Mouse (Mus musculus) gastrocnemius, postnatal 25 days (tissue): ENCODE data around the gene Sfrp2. TPM values are rescaled to one million over a fixed set of nuclear protein-coding genes. Genes with fewer than 3 reads are reported as not detected.
A peak's percentile ranks its signal among the peaks of the same experiment; 100 is the strongest.

Source experiments
- DNase-seq: peaks from one replicate; pipeline ENCODE4 v3.0.0; 2022
- long read RNA-seq, 2 experiments: library from polyadenylated mRNA; stranded (forward); transcript quantifications; one replicate each; pipeline ENCODE4 v2.0.0; 2021
- total RNA-seq, 2 experiments: library from RNA; stranded (reverse); gene quantifications; 1 replicate in 1 of 2; 2 replicates in 1 of 2; pipeline ENCODE4 v1.2.3; 2021

Sfrp2 gene
- 10 to 100 TPM in 1 of 2 experiments, 1 to 10 TPM in 1; 4.0 to 22.4 TPM for total RNA-seq
- long read RNA-seq, experiment 1, transcript Sfrp2-201 (3 exons, 2,003 nt): major isoform, 5 of 5 reads
- long read RNA-seq, experiment 1, partial matches to known transcripts: 0 of 5 reads
- long read RNA-seq, experiment 1, other reads (novel, unspliced or antisense): 0 of 5 reads
- long read RNA-seq, experiment 2, transcript Sfrp2-201 (3 exons, 2,003 nt): major isoform, 17 of 17 reads
- long read RNA-seq, experiment 2, partial matches to known transcripts: 0 of 17 reads
- long read RNA-seq, experiment 2, other reads (novel, unspliced or antisense): 0 of 17 reads

DNA sequence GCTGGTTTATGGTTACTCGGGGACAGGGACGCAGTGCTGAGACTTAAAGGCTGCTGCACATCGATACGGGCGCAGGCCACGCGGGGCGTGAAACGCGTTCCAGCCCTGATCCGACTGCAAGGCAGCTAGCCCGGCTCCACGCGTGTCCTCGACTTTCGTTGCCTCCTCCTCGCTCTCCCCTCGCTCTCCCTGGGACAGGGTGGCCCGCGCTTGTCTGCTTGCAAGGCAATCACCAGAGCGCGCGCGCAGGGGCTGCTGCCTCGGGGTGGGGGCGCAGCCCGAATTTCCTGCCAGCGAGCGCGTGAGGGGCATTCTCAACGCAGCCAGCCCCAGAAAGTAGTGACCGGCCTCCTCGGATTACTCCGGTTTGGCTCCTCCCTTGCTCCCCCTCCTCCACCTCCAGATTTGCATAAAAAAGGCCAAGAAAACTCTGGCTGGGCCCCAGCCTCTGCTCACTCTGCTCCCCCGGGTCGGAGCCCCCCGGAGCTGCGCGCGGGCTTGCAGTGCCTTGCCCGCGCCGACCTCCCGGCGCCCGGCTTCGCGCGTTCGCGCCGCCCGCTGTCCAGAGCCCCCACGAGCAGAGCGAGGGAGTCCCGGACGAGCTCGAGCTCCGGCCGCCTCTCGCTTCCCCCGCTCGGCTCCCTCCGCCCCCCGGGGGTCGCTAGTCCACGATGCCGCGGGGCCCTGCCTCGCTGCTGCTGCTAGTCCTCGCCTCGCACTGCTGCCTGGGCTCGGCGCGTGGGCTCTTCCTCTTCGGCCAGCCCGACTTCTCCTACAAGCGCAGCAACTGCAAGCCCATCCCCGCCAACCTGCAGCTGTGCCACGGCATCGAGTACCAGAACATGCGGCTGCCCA lies at the start of gene Sfrp2:
Sfrp2 (plus strand) TSS at position 451 of the 855 bp plus-strand sequence.
- peak; percentile 32 for DNase-seq

DNA sequence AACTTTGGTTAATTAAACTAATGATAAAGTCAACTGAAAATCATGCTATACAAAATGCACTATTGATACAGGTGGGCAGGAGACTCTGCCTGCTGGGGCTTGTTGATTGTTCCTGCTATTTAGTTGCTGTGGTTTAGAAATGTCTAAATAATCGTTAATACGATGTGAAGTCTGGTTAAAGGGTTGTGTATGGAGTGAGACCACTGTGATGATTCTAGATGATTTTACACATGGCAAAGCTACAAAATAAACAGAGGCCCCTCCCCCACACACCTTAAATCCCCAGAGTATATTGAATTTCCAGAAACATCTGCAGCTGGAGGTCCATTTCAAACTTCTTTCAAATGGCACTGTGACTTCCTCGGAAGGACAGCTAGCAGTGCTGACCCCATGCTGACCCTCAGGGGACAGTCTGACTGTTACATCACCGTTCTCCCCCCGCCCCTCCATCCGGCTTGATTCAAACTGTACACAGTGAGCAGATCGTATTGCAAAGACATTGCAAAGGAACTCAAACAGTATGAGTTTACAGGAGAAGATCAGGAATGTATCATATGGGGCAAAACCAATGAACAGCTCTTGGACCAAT lies 48.4 kb upstream of the Sfrp2 start:
- DNase-seq: no peak

DNA sequence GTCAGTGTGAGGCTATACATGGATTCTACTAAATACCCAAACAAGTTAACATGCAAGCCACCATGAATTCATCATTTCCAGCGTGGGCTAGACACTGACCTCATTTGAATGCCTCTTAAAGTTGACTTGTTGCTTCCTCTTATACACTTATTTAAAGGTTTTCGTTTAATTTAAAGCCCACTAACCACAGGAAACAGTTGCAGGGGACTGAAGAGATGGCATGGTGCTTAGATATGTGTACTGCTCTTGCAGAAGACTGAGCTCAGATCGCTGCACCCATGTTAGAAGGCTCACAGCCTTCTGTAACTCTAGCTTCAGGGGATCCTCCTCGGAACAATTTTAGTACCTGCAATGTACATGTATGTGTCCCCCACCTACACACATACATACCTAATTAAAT lies 47.5 kb upstream of the Sfrp2 start:
- no peak for DNase-seq

DNA sequence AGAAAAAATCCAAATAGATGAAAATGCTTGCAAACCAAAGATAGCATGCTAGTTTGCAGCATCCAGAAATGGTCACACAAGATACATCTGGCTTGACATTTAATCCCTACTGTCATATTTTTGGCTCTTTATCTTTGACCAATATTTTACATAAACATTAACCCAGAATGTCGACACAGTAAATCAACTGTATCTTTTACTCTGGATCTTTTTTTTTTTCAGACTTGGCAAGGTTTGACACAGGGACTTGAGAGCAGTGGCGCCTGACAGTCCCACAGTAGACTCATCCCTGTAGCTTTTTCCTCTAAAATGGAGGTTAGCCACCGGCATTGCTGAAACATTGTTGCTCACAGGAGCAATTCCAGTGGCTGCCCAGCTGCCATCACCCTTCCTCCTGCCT lies 37.9 kb upstream of the Sfrp2 start:
- no peak for DNase-seq

DNA sequence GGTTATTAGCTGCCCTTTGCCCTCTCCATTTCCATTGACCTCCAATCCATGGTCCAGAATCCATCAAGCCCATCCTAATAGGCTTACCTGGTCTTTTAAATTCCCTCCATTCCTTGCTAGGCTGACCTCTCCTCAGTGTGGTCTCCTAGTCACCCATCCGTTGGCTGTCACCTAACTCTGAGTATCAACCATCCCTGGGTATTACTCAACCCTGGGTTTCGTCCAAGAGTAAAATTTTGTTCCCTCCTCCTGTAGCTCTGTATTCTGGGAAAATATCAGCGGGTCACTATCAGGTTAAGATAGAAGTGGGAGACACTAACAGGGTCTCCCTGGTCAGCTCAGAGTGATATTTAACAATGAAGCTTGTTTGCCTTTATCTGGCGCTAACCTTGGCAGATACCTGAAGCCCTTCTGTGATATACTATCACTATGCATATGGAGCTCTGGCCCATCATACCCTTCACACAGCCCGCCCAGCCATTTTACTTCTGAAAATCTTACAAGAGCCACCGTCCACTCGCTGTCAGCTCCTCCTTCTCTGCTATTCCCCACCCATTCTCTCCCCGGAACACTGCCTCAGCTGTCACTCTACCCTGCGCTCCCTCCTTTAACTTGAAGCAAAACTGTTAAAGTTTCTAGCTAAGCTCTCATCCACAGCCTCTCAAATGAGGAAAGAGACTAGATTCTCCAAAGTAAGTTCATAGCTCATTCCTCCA lies 37.3 kb upstream of the Sfrp2 start:
- no peak for DNase-seq

DNA sequence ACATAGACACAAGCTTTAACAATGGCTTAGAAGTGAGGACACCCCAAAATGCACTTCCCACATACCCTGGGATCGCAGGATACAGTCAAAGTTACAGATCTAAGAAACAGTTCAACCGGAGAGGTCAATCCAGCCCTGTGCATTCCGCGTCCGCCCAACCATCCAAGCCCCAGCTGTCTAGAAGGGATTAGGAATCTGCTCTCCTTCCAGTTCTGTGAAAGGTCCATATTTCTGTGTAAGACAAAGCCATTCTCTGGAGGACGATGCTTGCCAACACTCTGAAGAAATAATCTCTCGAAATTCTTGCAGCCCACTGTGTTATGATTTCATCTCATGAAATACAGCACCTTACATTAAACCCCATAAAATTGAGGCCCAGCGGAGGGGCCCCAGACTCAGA lies 32.1 kb upstream of the Sfrp2 start:
- no peak for DNase-seq

DNA sequence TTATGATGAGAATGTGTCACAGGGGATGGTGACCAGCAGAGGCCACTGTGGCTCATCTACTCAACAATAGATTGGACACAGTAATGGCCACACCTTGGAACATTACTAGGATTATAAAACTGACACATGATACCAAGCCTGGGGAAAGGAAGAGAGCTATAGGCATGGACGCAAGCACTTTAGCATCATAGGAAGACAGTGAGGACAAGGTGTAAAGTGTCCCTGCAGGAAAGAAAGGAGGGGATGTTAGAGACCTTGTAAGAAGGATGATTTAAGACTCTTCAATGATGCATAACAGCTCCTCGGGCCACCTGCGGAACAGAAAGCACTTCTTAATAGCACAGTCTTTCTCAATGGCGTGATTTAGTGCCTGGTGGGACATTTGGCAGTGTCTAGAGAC lies 29.1 kb upstream of the Sfrp2 start:
- DNase-seq: no peak

DNA sequence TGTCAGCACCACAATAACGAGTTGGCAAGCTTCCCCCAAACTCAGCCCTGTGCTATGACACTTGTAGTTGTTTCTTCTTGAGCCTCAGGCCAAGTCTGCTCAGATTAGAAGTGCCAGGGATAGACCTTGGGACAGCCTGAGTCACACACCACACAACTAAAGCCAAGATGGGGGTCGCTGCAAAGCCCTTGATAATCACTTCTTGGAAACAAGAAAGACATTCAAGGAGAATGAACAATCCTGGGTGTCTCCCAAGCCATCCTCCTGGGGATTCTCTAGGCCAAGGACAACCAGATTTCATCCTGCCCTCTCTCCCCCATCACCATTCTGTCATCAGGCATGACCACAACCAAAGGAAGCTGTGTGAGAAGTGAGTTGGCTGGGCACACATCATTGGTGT lies 25.9 kb upstream of the Sfrp2 start:
- peak; percentile 18 for DNase-seq

DNA sequence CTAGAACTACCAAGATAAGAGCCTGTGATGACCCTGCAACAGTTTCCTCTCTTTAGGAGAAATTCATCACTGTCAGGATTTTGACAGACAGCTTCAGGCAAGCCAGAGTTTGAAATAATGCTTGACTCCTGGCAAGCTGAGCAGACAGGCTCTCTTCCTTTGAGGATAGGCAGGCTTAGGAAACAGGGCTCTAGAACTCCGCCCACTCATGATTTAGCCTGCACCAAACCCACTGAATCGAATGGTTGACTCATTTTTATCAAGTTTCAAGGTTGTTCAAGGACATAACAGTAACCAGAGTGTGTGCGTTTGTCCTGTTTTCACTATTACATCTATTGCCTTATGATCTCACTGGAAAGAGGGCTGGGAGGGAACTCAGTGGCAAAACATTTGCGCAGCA lies 18.8 kb upstream of the Sfrp2 start:
- no peak for DNase-seq

DNA sequence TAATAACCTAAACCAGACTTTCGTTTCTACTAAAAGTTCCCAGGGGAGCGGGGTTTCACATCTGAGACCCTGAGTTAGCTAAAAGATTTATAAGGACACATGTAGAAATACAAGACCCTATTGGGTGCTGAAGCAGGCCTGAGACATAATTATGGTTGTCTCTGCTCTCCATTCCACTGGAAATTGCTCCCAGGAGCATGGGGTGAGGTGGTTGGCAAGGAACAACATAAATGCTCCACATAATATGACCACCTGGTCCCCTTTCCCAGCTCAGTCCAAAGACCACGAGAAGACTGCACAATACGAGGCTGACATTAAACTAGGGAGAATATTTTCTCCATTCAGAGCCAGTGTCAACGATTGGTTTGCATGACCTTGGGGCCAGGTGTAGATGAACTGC lies 18.2 kb upstream of the Sfrp2 start:
- DNase-seq: no peak

DNA sequence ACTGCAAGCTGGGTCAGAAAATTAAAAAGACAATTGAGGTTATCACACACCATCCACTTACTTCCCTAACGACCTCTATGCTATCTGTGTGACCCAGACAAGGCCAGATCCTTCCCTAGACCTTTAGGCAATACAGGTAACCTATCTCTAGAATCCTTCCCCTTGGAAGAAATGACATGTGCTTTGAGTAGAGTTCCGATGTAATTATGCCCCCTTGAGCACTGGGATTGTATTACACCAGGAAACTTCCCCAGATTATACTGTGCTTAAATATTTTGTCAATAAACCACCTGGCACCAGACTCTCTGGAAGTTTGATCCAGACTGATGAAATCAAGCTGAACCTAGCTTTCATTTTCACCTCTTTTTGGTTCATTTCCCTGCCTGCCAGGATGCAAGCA lies 14.5 kb upstream of the Sfrp2 start:
- DNase-seq: no peak

DNA sequence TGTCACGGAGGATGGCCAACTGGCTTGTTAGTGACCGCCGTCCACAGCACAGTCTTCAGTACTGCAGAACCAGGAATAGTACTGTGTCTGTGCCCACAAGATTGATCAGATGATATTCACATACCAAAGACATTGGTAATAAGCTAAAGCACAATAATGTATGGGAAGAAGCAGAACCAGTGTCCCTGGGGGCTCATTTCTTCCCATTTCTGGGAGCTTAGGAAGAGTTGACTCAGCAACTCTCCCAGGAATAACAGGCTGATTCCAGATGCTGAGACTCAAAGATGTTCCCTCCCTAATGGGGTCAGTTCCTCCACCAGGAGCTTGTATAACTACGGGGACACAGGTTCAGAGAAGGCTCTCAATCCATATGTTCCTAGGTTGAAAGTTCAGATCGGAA lies 13.9 kb upstream of the Sfrp2 start:
- DNase-seq: no peak

DNA sequence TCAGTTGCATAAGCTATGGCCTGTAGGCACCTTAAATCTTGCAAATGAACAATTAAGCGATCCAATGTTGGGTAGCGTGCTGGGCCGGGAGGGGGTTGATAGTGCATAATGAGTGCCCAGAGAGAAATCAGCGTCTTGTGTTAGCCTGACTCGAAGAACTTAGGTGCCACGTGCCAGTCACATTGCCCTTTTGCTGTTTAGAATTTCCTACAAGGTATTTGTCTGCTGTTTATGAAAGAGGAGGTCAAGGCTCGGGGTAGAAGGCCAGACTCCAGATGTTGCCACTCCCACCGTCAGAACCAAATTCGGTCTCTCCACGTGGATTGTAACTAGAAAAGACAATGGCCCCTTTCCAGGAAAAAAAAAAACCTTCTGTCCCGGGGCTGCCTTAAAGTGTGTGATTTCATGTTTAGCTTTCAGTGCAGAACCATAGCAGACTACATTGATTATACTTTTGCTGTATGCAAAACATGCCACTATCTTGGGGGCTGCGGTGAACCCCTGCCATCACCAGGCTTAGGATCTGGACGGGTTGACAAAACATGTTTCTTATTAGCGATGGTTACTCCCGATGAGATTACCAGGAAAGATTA lies 11.0 kb upstream of the Sfrp2 start:
- no peak for DNase-seq

DNA sequence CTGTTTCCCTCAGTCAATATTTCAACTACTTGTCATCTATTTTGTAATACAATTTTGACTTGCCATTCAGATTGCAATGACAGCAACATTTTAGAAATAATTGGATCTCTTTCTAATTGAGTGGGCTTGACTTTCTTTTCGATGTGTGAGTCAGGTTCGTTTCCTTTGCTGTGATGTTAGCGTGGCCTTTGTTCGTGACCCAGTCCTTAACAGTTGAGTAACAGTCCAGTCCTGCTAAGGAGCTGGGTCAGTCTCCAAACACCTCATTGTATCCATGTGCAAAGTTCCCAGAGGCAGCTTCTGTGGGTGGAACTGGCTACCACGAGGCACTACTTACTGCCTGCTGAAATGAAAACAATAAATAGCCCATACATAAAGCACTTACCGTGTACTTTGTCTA lies 10.5 kb upstream of the Sfrp2 start:
- no peak for DNase-seq

DNA sequence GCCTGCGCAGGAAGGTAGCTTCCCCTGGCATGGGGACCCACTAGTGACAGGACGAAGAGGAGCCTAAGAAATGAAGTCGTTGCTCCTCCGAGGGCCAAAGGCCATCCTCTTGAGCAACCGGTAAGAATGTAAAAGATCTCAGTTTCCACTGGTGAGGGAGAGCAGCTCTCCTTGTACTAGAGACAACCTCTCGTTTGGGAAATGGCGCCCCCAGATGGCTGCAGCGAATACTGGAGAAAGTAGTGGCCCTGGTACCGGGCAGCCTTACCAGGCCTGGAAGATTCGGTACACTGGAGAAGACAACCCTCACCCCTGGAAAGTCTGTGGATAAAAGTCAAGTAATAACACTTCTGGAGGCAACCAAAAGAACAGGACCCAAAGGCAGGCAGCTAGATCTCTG lies 3.8 kb upstream of the Sfrp2 start:
- no peak for DNase-seq

DNA sequence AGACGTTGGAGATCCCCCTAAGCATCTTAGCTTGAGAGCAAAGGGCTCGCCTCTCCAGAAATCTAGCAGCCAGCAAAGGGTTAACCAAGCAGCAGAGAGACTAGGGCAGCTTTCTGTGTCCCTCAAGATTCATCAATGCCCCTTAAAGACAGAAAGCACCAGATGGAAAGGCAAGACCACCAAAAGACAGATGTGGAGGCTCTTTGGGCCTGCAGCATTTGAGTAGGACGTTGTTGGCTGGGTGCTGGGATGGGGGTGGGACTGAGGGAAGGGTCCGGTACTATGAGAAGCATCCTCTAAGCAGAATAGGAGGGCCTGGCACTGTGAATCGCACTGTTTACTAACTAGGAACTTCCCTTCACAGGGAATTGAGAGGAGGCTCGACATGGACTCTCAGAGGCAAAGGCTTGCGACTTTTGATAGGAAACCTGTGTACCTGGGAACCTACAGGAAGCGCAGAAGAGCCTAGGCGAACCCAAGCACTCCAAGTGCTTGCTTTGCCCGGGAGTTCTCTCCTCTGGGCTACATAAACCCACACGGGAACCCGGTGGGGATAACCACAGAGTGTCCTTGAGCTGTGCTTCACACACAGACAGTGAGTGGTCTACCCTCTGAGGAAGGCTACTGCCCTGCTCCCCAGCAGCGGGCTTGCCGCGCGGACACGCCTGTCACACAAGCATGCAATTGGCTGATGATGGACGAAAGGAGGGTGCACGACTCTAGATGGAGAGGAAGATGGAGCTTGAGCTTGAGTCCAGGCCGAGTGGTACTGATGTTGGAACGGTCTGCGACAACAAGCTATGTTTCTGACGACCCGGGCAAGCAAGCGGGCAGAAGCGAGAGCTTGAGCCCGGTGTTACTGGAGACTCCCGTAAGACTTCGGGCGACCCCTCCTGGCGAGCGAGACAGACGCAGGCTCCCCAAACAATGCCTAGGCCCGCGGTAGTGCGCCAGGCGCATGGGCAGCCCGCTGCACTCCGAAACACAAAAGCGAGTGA lies 2.3 kb upstream of the Sfrp2 start:
- DNase-seq: peak; percentile 52

DNA sequence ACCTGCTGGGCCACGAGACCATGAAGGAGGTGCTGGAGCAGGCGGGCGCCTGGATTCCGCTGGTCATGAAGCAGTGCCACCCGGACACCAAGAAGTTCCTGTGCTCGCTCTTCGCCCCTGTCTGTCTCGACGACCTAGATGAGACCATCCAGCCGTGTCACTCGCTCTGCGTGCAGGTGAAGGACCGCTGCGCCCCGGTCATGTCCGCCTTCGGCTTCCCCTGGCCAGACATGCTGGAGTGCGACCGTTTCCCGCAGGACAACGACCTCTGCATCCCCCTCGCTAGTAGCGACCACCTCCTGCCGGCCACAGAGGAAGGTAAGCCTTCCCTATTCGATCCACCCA lies 577 bp downstream of the Sfrp2 start:
- no peak for DNase-seq

DNA sequence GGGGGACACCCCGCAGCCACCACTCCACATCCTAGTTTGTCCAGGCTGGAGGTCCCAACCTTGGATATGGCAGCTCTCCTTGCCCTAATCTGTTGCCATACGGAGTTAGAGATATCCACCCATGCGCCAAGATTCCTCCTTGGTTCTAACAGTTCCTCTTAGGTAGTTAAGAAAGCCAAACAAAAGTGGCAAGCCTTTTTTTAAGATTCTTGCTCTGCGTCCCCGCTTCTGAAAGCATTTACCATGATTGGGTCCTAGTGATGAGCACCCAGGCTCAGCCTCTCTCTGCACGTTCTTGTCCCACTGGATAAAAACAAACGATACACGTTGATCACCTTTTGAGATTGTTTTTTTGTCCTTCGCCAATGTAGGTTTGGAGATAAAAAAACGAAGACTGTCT lies 1.0 kb downstream of the Sfrp2 start:
- no peak for DNase-seq

DNA sequence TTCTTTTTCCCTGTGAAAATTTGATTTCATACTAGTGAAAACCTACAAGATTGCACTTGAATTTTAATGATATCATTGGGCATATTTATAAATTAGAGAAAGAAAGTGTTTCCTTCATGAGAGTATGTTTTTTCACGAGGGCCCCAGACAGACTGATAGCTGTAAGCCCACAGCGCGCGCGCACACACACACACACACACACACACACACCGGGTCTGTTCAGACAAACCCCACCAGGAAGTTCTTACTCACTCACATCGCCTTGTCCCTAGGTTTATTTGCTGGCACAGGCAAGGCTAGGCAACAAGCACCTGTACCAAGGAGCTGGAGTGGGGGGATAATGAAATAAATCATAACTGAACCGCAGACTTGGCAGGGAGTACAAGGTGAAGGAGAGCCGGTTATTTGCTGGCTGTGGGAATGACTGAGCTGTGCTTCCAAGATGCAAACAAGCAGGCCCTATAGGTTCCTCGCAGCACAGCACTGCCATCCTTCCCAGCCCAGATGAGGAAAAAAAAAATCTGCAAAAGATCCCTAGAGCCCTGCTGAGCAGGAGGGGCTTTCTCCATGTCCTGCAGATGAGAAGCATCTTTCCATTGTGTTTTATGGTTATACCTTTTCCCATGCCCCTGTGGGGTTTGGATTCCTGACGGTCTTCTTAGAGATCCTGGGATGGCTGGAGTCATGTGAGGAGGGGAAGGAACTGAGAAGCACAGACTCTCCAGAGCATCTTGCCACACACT lies 2.3 kb downstream of the Sfrp2 start:
- DNase-seq: no peak

DNA sequence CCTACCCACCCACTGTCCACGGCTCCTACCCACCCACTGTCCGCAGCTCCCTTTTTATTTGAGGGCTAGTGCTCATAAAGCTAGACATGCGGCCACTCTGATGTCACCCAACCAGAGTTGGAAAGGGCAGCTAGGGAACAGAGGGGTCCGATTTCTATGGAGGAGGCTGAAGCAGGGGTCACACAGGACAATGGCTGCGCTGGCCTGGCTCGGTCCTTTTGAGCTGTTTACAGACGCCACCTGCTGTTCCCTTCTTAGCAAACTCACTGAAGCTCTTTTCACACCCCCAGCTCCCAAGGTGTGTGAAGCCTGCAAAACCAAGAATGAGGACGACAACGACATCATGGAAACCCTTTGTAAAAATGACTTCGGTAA lies 2.9 kb downstream of the Sfrp2 start:
- no peak for DNase-seq
